Mouse (Mus musculus) ES-Bruce4 (cell line): ENCODE results near the gene Adamts3. TPM values are rescaled to one million over a fixed set of nuclear protein-coding genes. Genes with fewer than 3 reads are reported as not detected.

Experiments
- H3K27ac ChIP-seq: 2 replicates; pipeline ENCODE4 v1.5.1; 2012; ENCODE audit warnings: low read length, inconsistent platforms; ENCODE audit not compliant: insufficient read depth
- H3K27me3 ChIP-seq: 2 replicates; pipeline ENCODE4 v1.6.1; 2012; ENCODE audit warnings: mild to moderate bottlenecking, low read length, inconsistent platforms; ENCODE audit not compliant: control insufficient read depth, poor library complexity, insufficient read depth, severe bottlenecking
- H3K36me3 ChIP-seq: 2 replicates; pipeline ENCODE4 v1.6.1; 2012; ENCODE audit warnings: inconsistent platforms, mild to moderate bottlenecking, low read length, moderate library complexity; ENCODE audit not compliant: control insufficient read depth, poor library complexity, insufficient read depth, severe bottlenecking
- H3K4me1 ChIP-seq: one replicate; pipeline ENCODE4 v1.8.1; 2011; ENCODE audit warnings: low read length; ENCODE audit not compliant: control insufficient read depth, insufficient read depth
- H3K4me3 ChIP-seq: 2 replicates; pipeline ENCODE4 v1.5.1; 2011; ENCODE audit warnings: low read depth, mild to moderate bottlenecking, low read length
- H3K9ac ChIP-seq: 2 replicates; pipeline ENCODE4 v1.6.1; 2012; ENCODE audit warnings: low read depth, mild to moderate bottlenecking, inconsistent platforms; ENCODE audit not compliant: poor library complexity, severe bottlenecking
- H3K9me3 ChIP-seq: replicated peaks from 2 replicates; pipeline ENCODE4 v1.6.1; 2012; ENCODE audit warnings: mild to moderate bottlenecking, low read length, inconsistent platforms; ENCODE audit not compliant: control insufficient read depth, poor library complexity, insufficient read depth, severe bottlenecking
- CTCF ChIP-seq: IDR thresholded peaks from one replicate; pipeline ENCODE4 v1.8.1; 2011; ENCODE audit warnings: low read depth, low read length
- EP300 ChIP-seq: IDR thresholded peaks from 2 replicates; pipeline ENCODE4 v1.6.1; 2011; ENCODE audit warnings: low read depth, low read length; ENCODE audit not compliant: insufficient read depth
- POLR2A ChIP-seq: IDR thresholded peaks from one replicate; pipeline ENCODE4 v1.8.1; 2011; ENCODE audit warnings: low read length; ENCODE audit not compliant: insufficient read depth
- polyA plus RNA-seq: library from polyadenylated mRNA; stranded (reverse); fragments of >200 nt; gene quantifications from 2 replicates; pipeline ENCODE4 v1.2.4, GENCODE M21; 2011; ENCODE audit warnings: low read depth; ENCODE audit not compliant: missing spikeins, insufficient read depth, insufficient read length

Gene Adamts3
- polyA plus RNA-seq, 1 experiment, result 0.90 TPM

GRCm38 (mm10) chr5:89679871-89680536 lies 203.1 kb downstream of the Adamts3 start:
- Histone ChIP-seq H3K9ac (no peak overlapping the region), H3K27ac (no peak overlapping the region), H3K36me3 (no peaks in the 10 kb centered on the region), H3K27me3 (no peaks in the 10 kb centered on the region), H3K9me3 (no peaks in the 10 kb centered on the region), H3K4me3 (no peak overlapping the region), H3K4me1 (no peaks in the 10 kb centered on the region)
- TF ChIP-seq POLR2A (no peak), CTCF (no peak), EP300 (no peak)

- H3K4me1 ChIP-seq, result no peaks in the 10 kb centered on the region
- no peaks in the 10 kb centered on the region for H3K36me3 ChIP-seq
- H3K27me3 ChIP-seq, result no peaks in the 10 kb centered on the region
- H3K9ac ChIP-seq, result no peak overlapping the region
- TF ChIP-seq CTCF (no peak), EP300 (no peak), POLR2A (no peak)
- no peak overlapping the region for H3K4me3 ChIP-seq
- H3K9me3 ChIP-seq, result no peaks in the 10 kb centered on the region
- H3K27ac ChIP-seq, result no peak overlapping the region
Measured at GRCm38 (mm10) chr5:89678148-89678547, 205.0 kb downstream of the Adamts3 start.

- no peaks in the 10 kb centered on the region for H3K36me3 ChIP-seq
- no peak overlapping the region for H3K27ac ChIP-seq
- H3K4me1 ChIP-seq, result no peaks in the 10 kb centered on the region
- no peaks in the 10 kb centered on the region for H3K9me3 ChIP-seq
- no peak overlapping the region for H3K4me3 ChIP-seq
- H3K9ac ChIP-seq, result no peak overlapping the region
- H3K27me3 ChIP-seq, result no peaks in the 10 kb centered on the region
- no peak for TF ChIP-seq POLR2A
- peak; percentile 5 for TF ChIP-seq CTCF
- no peak for TF ChIP-seq EP300
Measured at GRCm38 (mm10) chr5:89674066-89674848, 208.9 kb downstream of the Adamts3 start.

GRCm38 (mm10) chr5:89672950-89673349 lies 210.2 kb downstream of the Adamts3 start:
- H3K27me3 ChIP-seq, result no peaks in the 10 kb centered on the region
- no peaks in the 10 kb centered on the region for H3K4me1 ChIP-seq
- TF ChIP-seq EP300 (no peak), CTCF (no peak), POLR2A (no peak)
- no peaks in the 10 kb centered on the region for H3K9me3 ChIP-seq
- no peak overlapping the region for H3K27ac ChIP-seq
- no peak overlapping the region for H3K9ac ChIP-seq
- no peak overlapping the region for H3K4me3 ChIP-seq
- no peaks in the 10 kb centered on the region for H3K36me3 ChIP-seq

- Histone ChIP-seq H3K4me3 (no peak overlapping the region), H3K27ac (no peak overlapping the region), H3K4me1 (no peaks in the 10 kb centered on the region), H3K9me3 (no peaks in the 10 kb centered on the region), H3K27me3 (no peaks in the 10 kb centered on the region), H3K9ac (no peak overlapping the region), H3K36me3 (no peaks in the 10 kb centered on the region)
- TF ChIP-seq CTCF (no peak), EP300 (no peak), POLR2A (no peak)
Measured at GRCm38 (mm10) chr5:89654327-89654726, 228.8 kb downstream of the Adamts3 start.

GRCm38 (mm10) chr5:89653862-89654261 lies 229.3 kb downstream of the Adamts3 start:
- Histone ChIP-seq H3K4me1 (no peaks in the 10 kb centered on the region), H3K36me3 (no peaks in the 10 kb centered on the region), H3K27ac (no peak overlapping the region), H3K9ac (no peak overlapping the region), H3K4me3 (no peak overlapping the region), H3K9me3 (no peaks in the 10 kb centered on the region), H3K27me3 (no peaks in the 10 kb centered on the region)
- TF ChIP-seq EP300 (no peak), CTCF (no peak), POLR2A (no peak)
